Mouse (Mus musculus) C2C12 (cell line): Measurements from ENCODE around the gene C2.

ENCODE experiments used
- CEBPB ChIP-seq: IDR thresholded peaks from one replicate; pipeline ENCODE4 v1.6.1; 2011; ENCODE audit warnings: low read depth, mild to moderate bottlenecking, control low read depth, moderate library complexity
- CTCF ChIP-seq: IDR thresholded peaks from one replicate; pipeline ENCODE4 v1.5.1; 2011; ENCODE audit not compliant: control insufficient read depth, insufficient read depth, insufficient read length
- FOSL1 ChIP-seq: IDR thresholded peaks from one replicate; pipeline ENCODE4 v1.8.0; 2011; ENCODE audit warnings: mild to moderate bottlenecking, low read length; ENCODE audit not compliant: poor library complexity, insufficient read depth, severe bottlenecking
- MYOD1 ChIP-seq: IDR thresholded peaks from one replicate; pipeline ENCODE4 v1.6.1; 2011; ENCODE audit warnings: low read depth; ENCODE audit not compliant: control insufficient read depth, insufficient read length
- MYOG ChIP-seq: IDR thresholded peaks from one replicate; pipeline ENCODE4 v1.6.1; 2011; ENCODE audit not compliant: control insufficient read depth, insufficient read length; ENCODE audit errors: extremely low read depth

DNA sequence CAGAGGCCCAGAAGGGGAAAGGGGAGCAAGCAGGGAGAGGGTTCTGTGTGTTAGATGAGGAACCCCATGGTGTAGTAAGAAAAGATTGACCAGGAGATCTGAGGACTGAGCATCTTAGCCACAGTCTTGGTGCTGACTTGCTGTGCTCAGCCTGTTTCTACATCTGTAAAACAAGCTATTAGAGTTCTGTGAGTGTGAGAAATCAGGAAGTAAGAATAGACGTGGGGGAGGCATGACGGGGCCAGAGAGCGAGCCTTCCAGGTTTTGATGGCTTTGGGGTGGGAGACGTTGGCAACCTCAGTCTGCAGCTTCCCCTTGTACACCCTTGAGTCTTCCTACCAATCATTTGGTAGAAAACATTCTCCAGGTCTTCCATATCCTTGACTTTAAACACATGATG, 39.4 kb downstream of the C2 start:
- TF ChIP-seq CTCF (no peak), MYOG (no peak), CEBPB (no peak), MYOD1 (no peak), FOSL1 (no peak)
